ENCODE assay signal across 11 mouse cellular contexts in the genomic region with DNA sequence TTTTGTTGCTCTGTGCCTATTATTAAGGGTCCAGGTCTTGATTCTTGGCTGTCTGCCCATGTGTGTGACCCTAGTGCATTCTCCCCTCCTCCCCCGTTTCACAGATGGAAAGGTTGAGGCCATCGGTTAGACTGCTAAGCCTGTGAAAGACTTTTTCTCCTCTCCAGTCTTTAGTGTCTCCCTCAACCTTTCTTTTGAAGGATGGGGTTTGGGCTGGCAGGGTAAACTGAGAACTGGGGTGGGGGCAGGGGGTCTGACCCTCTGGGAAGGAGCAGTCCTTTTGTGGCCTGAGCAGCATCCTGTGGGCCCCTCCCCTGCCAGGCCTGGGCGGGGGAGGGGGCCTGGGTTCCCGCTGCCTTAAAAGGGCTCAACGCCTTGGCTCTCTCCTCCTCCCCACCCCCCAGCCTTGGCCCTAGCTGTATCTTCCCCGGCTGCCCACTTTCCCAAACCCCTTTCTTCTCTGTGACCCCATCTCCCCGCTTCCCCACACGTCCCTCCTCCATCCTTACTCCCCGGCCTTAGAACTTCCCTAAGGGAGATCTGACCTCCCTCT. TPM values are rescaled to one million over a fixed set of nuclear protein-coding genes. Genes with fewer than 3 reads are reported as not detected.
DNase-seq lines count a peak whose midpoint lies in the region; ATAC-seq and TF ChIP-seq lines count a peak whose summit lies in the region.
"Had no signal": no experiment of that assay in that cellular context is flagged by ENCODE, and none has a peak within 500 bp of the region (broad histone marks: within the 10 kb centered on the region; RNA-seq: fewer than 3 reads in every experiment).

No protein-coding gene starts in this region.

- peak overlapping the region; percentile 53 for H3K4me2 ChIP-seq in heart, embryonic 12.5 days
- H3K4me2 ChIP-seq in midbrain, embryonic 13.5 days (replicated peaks) = no peak overlapping the region
- no peak overlapping the region for H3K4me2 ChIP-seq in midbrain, postnatal 0 days (ENCODE audit: low read depth, low read length, poor library complexity, severe bottlenecking)
- peak overlapping the region; percentile 56 for H3K4me2 ChIP-seq in intestine, postnatal 0 days (replicated peaks; ENCODE audit: low read depth)
- peak overlapping the region; percentile 69 for H3K4me2 ChIP-seq in stomach, postnatal 0 days (replicated peaks; ENCODE audit: low read depth)

- H3K36me3 ChIP-seq in heart, embryonic 12.5 days = peaks cover 67% of the 10 kb centered on the region
- peaks cover 76% of the 10 kb centered on the region for H3K36me3 ChIP-seq in midbrain, embryonic 13.5 days
- peaks cover 49% of the 10 kb centered on the region for H3K36me3 ChIP-seq in midbrain, postnatal 0 days (ENCODE audit: insufficient read depth, low read length)
- H3K36me3 ChIP-seq in intestine, postnatal 0 days (ENCODE audit: control insufficient read depth, insufficient read depth) = peaks cover 25% of the 10 kb centered on the region
- peaks cover 23% of the 10 kb centered on the region for H3K36me3 ChIP-seq in stomach, postnatal 0 days (ENCODE audit: control insufficient read depth, insufficient read depth, low read length)
- H3K36me3 ChIP-seq in thymus, adult 2 months (ENCODE audit: control insufficient read depth, insufficient read depth, low read length) = no peaks in the 10 kb centered on the region

- 31% methylated on average over 9 of the region's 9 CpGs for WGBS in heart, embryonic 12.5 days
- WGBS in midbrain, embryonic 13.5 days = 29% methylated on average over 9 of the region's 9 CpGs
- WGBS in midbrain, postnatal 0 days = 27% methylated on average over 9 of the region's 9 CpGs
- WGBS in intestine, postnatal 0 days = 30% methylated on average over 9 of the region's 9 CpGs
- WGBS in stomach, postnatal 0 days = 22% methylated on average over 9 of the region's 9 CpGs
- WGBS in thymus, adult 2 months = 24% methylated on average over 9 of the region's 9 CpGs

- no peak for TF ChIP-seq EP300 in stomach, postnatal 0 days (optimal IDR thresholded peaks at IDR 0.05)

- DNase-seq in heart, postnatal 25 days (ENCODE audit: low spot score) = no peak
- DNase-seq in midbrain, postnatal 0 days (ENCODE audit: low spot score) = no peak
- DNase-seq in stomach, postnatal 0 days (ENCODE audit: low spot score) = no peak
- DNase-seq in thymus, adult 2 months = no peak
- no peak for DNase-seq in right cerebral cortex, postnatal 14 days

- no peak overlapping the region for H3K4me3 ChIP-seq in heart, embryonic 12.5 days
- no peak overlapping the region for H3K4me3 ChIP-seq in midbrain, embryonic 13.5 days (replicated peaks)
- H3K4me3 ChIP-seq in midbrain, postnatal 0 days (ENCODE audit: low read depth, low read length) = no peak overlapping the region
- H3K4me3 ChIP-seq in intestine, postnatal 0 days (ENCODE audit: low read depth, low read length) = peak overlapping the region; percentile 31
- peak overlapping the region; percentile 54 for H3K4me3 ChIP-seq in stomach, postnatal 0 days (ENCODE audit: low read depth, low read length)
- no peak overlapping the region for H3K4me3 ChIP-seq in thymus, adult 2 months (ENCODE audit: control insufficient read depth, insufficient read depth, low read length)
- H3K4me3 ChIP-seq: hindbrain, embryonic 15.5 days had no signal

- H3K27ac ChIP-seq in heart, embryonic 12.5 days (ENCODE audit: poor library complexity, severe bottlenecking) = 0 out of 2 replicates have a peak overlapping the region, but pooled peaks have one; percentile 23
- no peak overlapping the region for H3K27ac ChIP-seq in midbrain, embryonic 13.5 days
- no peak overlapping the region for H3K27ac ChIP-seq in midbrain, postnatal 0 days (ENCODE audit: low read depth, low read length)
- no peak overlapping the region; the same call in 1 of the 2 replicates for H3K27ac ChIP-seq in intestine, postnatal 0 days (ENCODE audit: low read depth, low read length)
- H3K27ac ChIP-seq in stomach, postnatal 0 days (replicated peaks) = peak overlapping the region; percentile 83
- H3K27ac ChIP-seq in thymus, adult 2 months (ENCODE audit: control insufficient read depth, insufficient read depth, low read length) = no peak overlapping the region
- H3K27ac ChIP-seq: hindbrain, embryonic 15.5 days had no signal

- ATAC-seq in heart, embryonic 12.5 days (ENCODE audit: insufficient number of reproducible peaks, low FRiP score) = no peak
- ATAC-seq in midbrain, embryonic 13.5 days = no peak
- ATAC-seq in midbrain, postnatal 0 days (ENCODE audit: low FRiP score) = no peak
- ATAC-seq in intestine, postnatal 0 days = no peak
- peak; percentile 27; the same call in 1 of the 2 replicates for ATAC-seq in stomach, postnatal 0 days (ENCODE audit: low FRiP score, low TSS enrichment)

- TF ChIP-seq CTCF in midbrain, postnatal 0 days (IDR thresholded peaks at IDR 0.05) = no peak
- TF ChIP-seq CTCF in intestine, postnatal 0 days (IDR thresholded peaks at IDR 0.05; ENCODE audit: low read depth) = no peak
- no peak for TF ChIP-seq CTCF in stomach, postnatal 0 days (IDR thresholded peaks at IDR 0.05; ENCODE audit: low read depth)
- TF ChIP-seq CTCF in thymus, adult 2 months (IDR thresholded peaks at IDR 0.05; ENCODE audit: borderline replicate concordance, control insufficient read depth, extremely low read depth, insufficient read depth, low read length, poor library complexity) = no peak

- H3K9ac ChIP-seq in heart, embryonic 12.5 days = peak overlapping the region; percentile 55
- 0 out of 2 replicates have a peak overlapping the region, but pooled peaks have one; percentile 8 for H3K9ac ChIP-seq in midbrain, embryonic 13.5 days (replicated peaks)
- no peak overlapping the region for H3K9ac ChIP-seq in midbrain, postnatal 0 days (replicated peaks; ENCODE audit: low read length, poor library complexity, severe bottlenecking)
- H3K9ac ChIP-seq in intestine, postnatal 0 days (ENCODE audit: low read depth, low read length) = 0 out of 2 replicates have a peak overlapping the region, but pooled peaks have one; percentile 4
- peak overlapping the region; percentile 65 for H3K9ac ChIP-seq in stomach, postnatal 0 days (ENCODE audit: low read length)
- H3K9ac ChIP-seq: hindbrain, embryonic 15.5 days had no signal

- no peaks in the 10 kb centered on the region for H3K9me3 ChIP-seq in heart, embryonic 12.5 days (replicated peaks)
- no peaks in the 10 kb centered on the region for H3K9me3 ChIP-seq in midbrain, embryonic 13.5 days
- H3K9me3 ChIP-seq in midbrain, postnatal 0 days (ENCODE audit: low read length) = no peaks in the 10 kb centered on the region
- no peaks in the 10 kb centered on the region for H3K9me3 ChIP-seq in intestine, postnatal 0 days (ENCODE audit: control insufficient read depth)
- no peaks in the 10 kb centered on the region for H3K9me3 ChIP-seq in stomach, postnatal 0 days (ENCODE audit: control insufficient read depth, low read length)
- H3K9me3 ChIP-seq: G1E; hindbrain, embryonic 15.5 days had no signal

- no peaks in the 10 kb centered on the region for H3K27me3 ChIP-seq in heart, embryonic 12.5 days (replicated peaks)
- H3K27me3 ChIP-seq in midbrain, embryonic 13.5 days = peaks cover 2% of the 10 kb centered on the region; the same call in 1 of the 2 replicates
- H3K27me3 ChIP-seq in midbrain, postnatal 0 days (ENCODE audit: insufficient read depth, low read length) = no peaks in the 10 kb centered on the region
- no peaks in the 10 kb centered on the region for H3K27me3 ChIP-seq in intestine, postnatal 0 days (replicated peaks; ENCODE audit: control insufficient read depth, insufficient read depth, low read length)
- H3K27me3 ChIP-seq in stomach, postnatal 0 days (ENCODE audit: control insufficient read depth, insufficient read depth, low read length) = no peaks in the 10 kb centered on the region
- H3K27me3 ChIP-seq in thymus, adult 2 months (ENCODE audit: control insufficient read depth, insufficient read depth, low read length) = no peaks in the 10 kb centered on the region; the same call in 1 of the 2 replicates
- H3K27me3 ChIP-seq: hindbrain, embryonic 15.5 days had no signal

- TF ChIP-seq POLR2A in thymus, adult 2 months (IDR thresholded peaks at IDR 0.05; ENCODE audit: control insufficient read depth, extremely low read depth, insufficient read depth, low read length, poor library complexity) = no peak

- intact Hi-C loops in heart, postnatal 25 days (cut with DNase I) = no loop called here

- peaks cover 63% of the 10 kb centered on the region for H3K4me1 ChIP-seq in heart, embryonic 12.5 days (replicated peaks)
- H3K4me1 ChIP-seq in midbrain, embryonic 13.5 days (replicated peaks) = peaks cover 25% of the 10 kb centered on the region
- no peaks in the 10 kb centered on the region for H3K4me1 ChIP-seq in midbrain, postnatal 0 days (ENCODE audit: insufficient read depth, low read length)
- no peaks in the 10 kb centered on the region for H3K4me1 ChIP-seq in intestine, postnatal 0 days (replicated peaks; ENCODE audit: control insufficient read depth, insufficient read depth, low read length)
- H3K4me1 ChIP-seq in stomach, postnatal 0 days (replicated peaks; ENCODE audit: control insufficient read depth, insufficient read depth) = peaks cover 15% of the 10 kb centered on the region
- no peaks in the 10 kb centered on the region for H3K4me1 ChIP-seq in thymus, adult 2 months (replicated peaks; ENCODE audit: control insufficient read depth, insufficient read depth, low read length)

RNA-seq across cellular contexts. Expression of a gene that starts 1.3 kb away (rescaled TPM):
- 16.4 and 17.2 TPM in 2 replicates for polyA plus RNA-seq in heart, embryonic 12.5 days (2016; fragmentation: Nextera tagmentation; extraction: Ambion mirVana)
- 100 to 1,000 TPM; 555 to 584 TPM for total RNA-seq in heart, postnatal 25 days (2021)
- polyA plus RNA-seq in midbrain, embryonic 13.5 days (2015; fragmentation: Nextera tagmentation; extraction: Ambion mirVana) = 8.8 and 15.6 TPM in 2 replicates
- total RNA-seq in midbrain, postnatal 0 days (2014; rRNA removed) = 12.3 and 32.1 TPM in 2 replicates
- polyA plus RNA-seq in midbrain, postnatal 0 days (2015; fragmentation: Nextera tagmentation; extraction: Ambion mirVana) = 4.0 and 5.1 TPM in 2 replicates
- 50.8 and 60.4 TPM in 2 replicates for polyA plus RNA-seq in intestine, postnatal 0 days (2015; fragmentation: Nextera tagmentation; extraction: Ambion mirVana)
- 91.3 and 103 TPM in 2 replicates for polyA plus RNA-seq in stomach, postnatal 0 days (2015; fragmentation: Nextera tagmentation; extraction: Ambion mirVana)
- 108 and 154 TPM in 2 replicates for polyA plus RNA-seq in thymus, adult 2 months (2012; rRNA removed)

RNA-seq across cellular contexts. Expression of a gene that starts 9.0 kb away (rescaled TPM):
- polyA plus RNA-seq in heart, embryonic 12.5 days (2016; fragmentation: Nextera tagmentation; extraction: Ambion mirVana) = 15.4 and 15.5 TPM in 2 replicates
- 10 to 100 TPM; 43.9 to 45.4 TPM for total RNA-seq in heart, postnatal 25 days (2021)
- polyA plus RNA-seq in midbrain, embryonic 13.5 days (2015; fragmentation: Nextera tagmentation; extraction: Ambion mirVana) = 25.3 TPM in 2 replicates
- total RNA-seq in midbrain, postnatal 0 days (2014; rRNA removed) = 134 and 136 TPM in 2 replicates
- 33.1 and 35.4 TPM in 2 replicates for polyA plus RNA-seq in midbrain, postnatal 0 days (2015; fragmentation: Nextera tagmentation; extraction: Ambion mirVana)
- polyA plus RNA-seq in intestine, postnatal 0 days (2015; fragmentation: Nextera tagmentation; extraction: Ambion mirVana) = 4.7 and 5.4 TPM in 2 replicates
- 4.5 and 7.0 TPM in 2 replicates for polyA plus RNA-seq in stomach, postnatal 0 days (2015; fragmentation: Nextera tagmentation; extraction: Ambion mirVana)
- 50.7 and 55.6 TPM in 2 replicates for polyA plus RNA-seq in thymus, adult 2 months (2012; rRNA removed)

RNA-seq across cellular contexts. Expression of a gene that starts 9.4 kb away (rescaled TPM):
- polyA plus RNA-seq in heart, embryonic 12.5 days (2016; fragmentation: Nextera tagmentation; extraction: Ambion mirVana) = 7.1 and 7.2 TPM in 2 replicates
- 1 to 10 TPM; 8.6 to 9.8 TPM for total RNA-seq in heart, postnatal 25 days (2021)
- polyA plus RNA-seq in midbrain, embryonic 13.5 days (2015; fragmentation: Nextera tagmentation; extraction: Ambion mirVana) = 2.7 and 3.2 TPM in 2 replicates
- 5.4 and 8.2 TPM in 2 replicates for total RNA-seq in midbrain, postnatal 0 days (2014; rRNA removed)
- 1.2 and 1.4 TPM in 2 replicates for polyA plus RNA-seq in midbrain, postnatal 0 days (2015; fragmentation: Nextera tagmentation; extraction: Ambion mirVana)
- 4.6 and 5.1 TPM in 2 replicates for polyA plus RNA-seq in intestine, postnatal 0 days (2015; fragmentation: Nextera tagmentation; extraction: Ambion mirVana)
- 6.1 and 7.7 TPM in 2 replicates for polyA plus RNA-seq in stomach, postnatal 0 days (2015; fragmentation: Nextera tagmentation; extraction: Ambion mirVana)
- polyA plus RNA-seq in thymus, adult 2 months (2012; rRNA removed) = 14.8 and 20.0 TPM in 2 replicates

RNA-seq across cellular contexts. Expression of a gene that starts 30.5 kb away (rescaled TPM):
- not detected in 2 replicates for polyA plus RNA-seq in heart, embryonic 12.5 days (2016; fragmentation: Nextera tagmentation; extraction: Ambion mirVana)
- not detected for total RNA-seq in heart, postnatal 25 days (2021)
- polyA plus RNA-seq in midbrain, embryonic 13.5 days (2015; fragmentation: Nextera tagmentation; extraction: Ambion mirVana) = 0.09 TPM in 1 of 2 replicates, not detected in the other
- total RNA-seq in midbrain, postnatal 0 days (2014; rRNA removed) = not detected in 2 replicates
- 0.57 and 0.75 TPM in 2 replicates for polyA plus RNA-seq in midbrain, postnatal 0 days (2015; fragmentation: Nextera tagmentation; extraction: Ambion mirVana)
- not detected in 2 replicates for polyA plus RNA-seq in intestine, postnatal 0 days (2015; fragmentation: Nextera tagmentation; extraction: Ambion mirVana)
- polyA plus RNA-seq in stomach, postnatal 0 days (2015; fragmentation: Nextera tagmentation; extraction: Ambion mirVana) = not detected in 2 replicates
- 0.05 and 0.18 TPM in 2 replicates for polyA plus RNA-seq in thymus, adult 2 months (2012; rRNA removed)
- polyA plus RNA-seq: neural tube, embryonic 11.5 days had no signal

RNA-seq across cellular contexts. Expression of a gene that starts 33.2 kb away (rescaled TPM):
- 2.2 TPM in 2 replicates for polyA plus RNA-seq in heart, embryonic 12.5 days (2016; fragmentation: Nextera tagmentation; extraction: Ambion mirVana)
- total RNA-seq in heart, postnatal 25 days (2021) = not detected
- 1.6 and 1.9 TPM in 2 replicates for polyA plus RNA-seq in midbrain, embryonic 13.5 days (2015; fragmentation: Nextera tagmentation; extraction: Ambion mirVana)
- total RNA-seq in midbrain, postnatal 0 days (2014; rRNA removed) = 9.4 and 9.6 TPM in 2 replicates
- 12.7 and 12.9 TPM in 2 replicates for polyA plus RNA-seq in midbrain, postnatal 0 days (2015; fragmentation: Nextera tagmentation; extraction: Ambion mirVana)
- polyA plus RNA-seq in intestine, postnatal 0 days (2015; fragmentation: Nextera tagmentation; extraction: Ambion mirVana) = 0.38 and 0.39 TPM in 2 replicates
- polyA plus RNA-seq in stomach, postnatal 0 days (2015; fragmentation: Nextera tagmentation; extraction: Ambion mirVana) = 0.72 and 0.76 TPM in 2 replicates
- 0.24 and 0.31 TPM in 2 replicates for polyA plus RNA-seq in thymus, adult 2 months (2012; rRNA removed)
- polyA plus RNA-seq: G1E had no signal

Comparison
In these comparisons a context has a peak if more than half of its experiments do, and no peak if none do; other contexts are left out.
1. H3K27ac ChIP-seq: peak in heart, embryonic 12.5 days (single experiment) and stomach, postnatal 0 days (single experiment); none in midbrain, embryonic 13.5 days (single experiment), midbrain, postnatal 0 days (single experiment), intestine, postnatal 0 days (single experiment) and thymus, adult 2 months (single experiment).
2. H3K4me2 ChIP-seq: peak in heart, embryonic 12.5 days (single experiment), intestine, postnatal 0 days (single experiment) and stomach, postnatal 0 days (single experiment); none in midbrain, embryonic 13.5 days (single experiment) and midbrain, postnatal 0 days (single experiment).
3. H3K4me3 ChIP-seq: peak in intestine, postnatal 0 days (single experiment) and stomach, postnatal 0 days (single experiment); none in heart, embryonic 12.5 days (single experiment), midbrain, embryonic 13.5 days (single experiment), midbrain, postnatal 0 days (single experiment) and thymus, adult 2 months (single experiment).